Mouse (Mus musculus) lung, adult 2 months (tissue): ENCODE results near the gene Aoc3.

Experiments
- CTCF ChIP-seq: fragments of 200-500 bp; IDR thresholded peaks from 2 replicates; pipeline ENCODE4 v1.5.1; 2011; ENCODE audit warnings: mild to moderate bottlenecking, low read length, control low read depth; ENCODE audit not compliant: insufficient read depth
- POLR2A ChIP-seq: fragments of 200-500 bp; IDR thresholded peaks from 2 replicates; pipeline ENCODE4 v1.6.1; 2011; ENCODE audit warnings: low read depth, mild to moderate bottlenecking, control low read depth, low read length, borderline replicate concordance; ENCODE audit errors: extremely low read depth

DNA sequence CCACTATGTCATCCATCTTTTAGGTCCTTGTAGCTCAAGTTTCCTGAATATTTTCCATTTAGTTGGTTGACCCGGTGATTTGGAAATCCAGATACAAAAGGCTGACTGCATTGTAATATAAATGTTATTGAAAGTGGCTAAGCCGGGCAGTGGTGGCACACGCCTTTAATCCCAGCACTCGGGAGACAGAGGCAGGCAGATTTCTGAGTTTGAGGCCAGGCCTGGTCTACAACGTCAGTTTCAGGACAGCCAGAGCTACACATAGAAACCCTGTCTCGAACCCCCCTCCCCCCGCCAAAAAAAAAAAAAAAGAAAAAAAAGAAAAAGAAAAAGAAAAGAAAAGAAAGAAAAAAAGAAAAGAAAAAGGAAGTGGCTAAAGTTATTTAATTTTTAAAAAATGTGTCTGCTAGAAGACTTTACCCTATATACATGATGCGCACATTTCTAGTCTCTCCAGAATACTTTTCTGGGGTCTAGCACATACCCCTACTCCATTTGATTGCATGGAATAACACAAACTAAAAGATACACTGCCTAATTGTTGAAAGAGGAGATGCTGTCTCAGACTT, 15.2 kb upstream of the Aoc3 start:
- TF ChIP-seq CTCF (no peak), POLR2A (no peak)
